Mouse (Mus musculus): ENCODE results near the gene Acot1. TPM values are rescaled to one million over a fixed set of nuclear protein-coding genes. Genes with fewer than 3 reads are reported as not detected.

Acot1 gene
- polyA plus RNA-seq, 1 experiment from 2014 or later, result 35.0 TPM

DNA sequence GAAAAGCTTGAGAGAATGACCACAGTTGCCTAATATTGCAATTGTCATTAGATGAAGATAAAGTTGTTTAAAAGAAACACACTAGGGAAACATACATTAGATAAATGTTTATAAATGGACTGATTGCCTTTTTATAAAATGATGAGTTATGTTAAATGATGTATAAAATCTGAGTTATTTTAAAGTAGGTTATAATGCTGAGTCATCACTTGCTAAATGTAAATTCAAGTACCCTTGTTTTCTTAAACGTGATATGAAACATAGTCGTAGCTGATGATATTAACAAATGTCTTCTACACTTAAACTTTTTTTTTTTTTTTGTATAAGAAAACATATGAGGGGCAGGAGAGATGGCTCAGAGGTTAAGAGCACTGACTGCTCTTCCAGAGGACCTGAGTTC lies 54.5 kb downstream of the Acot1 start:
- in situ Hi-C loops (cut with MboI; ENCODE audit: low pct_unique_long_range_greater_than_20kb), result no loop called here
- ChIA-PET POLR2A (no interaction called here), CTCF (interaction anchor here (1.7 kb wide), 1 partner anchor 92 kb away, joined by 8 read pairs; no protein-coding TSS in a partner anchor)
- no peaks in the 10 kb centered on the region for H3K27me3 ChIP-seq
- DNase-seq (ENCODE audit: low read depth, low spot score), result no peak
- no peak for ATAC-seq
- no peak for TF ChIP-seq CTCF (IDR thresholded peaks at IDR 0.05)

GRCm38 (mm10) chr12:84064621-84065020 lies 55.3 kb downstream of the Acot1 start:
- ChIA-PET POLR2A (interaction anchor here (0.7 kb wide), 1 partner anchor 19 kb away, joined by 3 read pairs; no protein-coding TSS in a partner anchor), CTCF (no interaction called here)
- in situ Hi-C loops (cut with MboI; ENCODE audit: low pct_unique_long_range_greater_than_20kb), result no loop called here
- ATAC-seq (no peak), DNase-seq (ENCODE audit: low read depth, low spot score) (no peak)
- no peaks in the 10 kb centered on the region for H3K27me3 ChIP-seq
- TF ChIP-seq CTCF (IDR thresholded peaks at IDR 0.05), result no peak

- in situ Hi-C loops (cut with MboI; ENCODE audit: low pct_unique_long_range_greater_than_20kb), result no loop called here
- CTCF ChIA-PET, result interaction anchor here (1.2 kb wide), 1 partner anchor 11 kb away, joined by 3 read pairs; no protein-coding TSS in a partner anchor
- H3K27me3 ChIP-seq, result peaks cover 1% of the 10 kb centered on the region
- DNase-seq (ENCODE audit: low read depth, low spot score) (no peak), ATAC-seq (no peak)
- POLR2A ChIA-PET, result no interaction called here
- no peak for TF ChIP-seq CTCF (IDR thresholded peaks at IDR 0.05)
Observed at GRCm38 (mm10) chr12:84067752-84068151, 58.5 kb downstream of the Acot1 start.

Other genes starting within 250 kb of the Acot1 start
- gene Papln, start 245.9 kb upstream of the Acot1 start, polyA plus RNA-seq (2021), result 2.7 TPM
- gene Numb, start 87.6 kb upstream of the Acot1 start, polyA plus RNA-seq (2021), result 30.9 TPM
- gene Riox1, start 58.9 kb upstream of the Acot1 start, polyA plus RNA-seq (2021), result 12.4 TPM
- not detected for gene Heatr4, start 24.6 kb upstream of the Acot1 start, polyA plus RNA-seq (2021)
- gene Acot2, start 21.6 kb upstream of the Acot1 start, polyA plus RNA-seq (2021), result 33.7 TPM
- 0.33 TPM for gene Acot4, start 28.9 kb downstream of the Acot1 start, polyA plus RNA-seq (2021)
- gene Gm49366, start 29.4 kb downstream of the Acot1 start, polyA plus RNA-seq (2021), result not detected
- 1.6 TPM for gene Acot3, start 42.7 kb downstream of the Acot1 start, polyA plus RNA-seq (2021)
- gene Acot5, start 59.8 kb downstream of the Acot1 start, polyA plus RNA-seq (2021), result 1.1 TPM
- gene Acot6, start 91.2 kb downstream of the Acot1 start, polyA plus RNA-seq (2021), result 0.09 TPM
- 23.6 TPM for gene Dnal1, start 104.9 kb downstream of the Acot1 start, polyA plus RNA-seq (2021)
- 1.2 TPM for gene Pnma1, start 139.0 kb downstream of the Acot1 start, polyA plus RNA-seq (2021)
- gene Elmsan1, start 209.4 kb downstream of the Acot1 start, polyA plus RNA-seq (2021), result 16.0 TPM